Mouse (Mus musculus): ENCODE results near the gene Ccdc155.

The Ccdc155 gene

DNA sequence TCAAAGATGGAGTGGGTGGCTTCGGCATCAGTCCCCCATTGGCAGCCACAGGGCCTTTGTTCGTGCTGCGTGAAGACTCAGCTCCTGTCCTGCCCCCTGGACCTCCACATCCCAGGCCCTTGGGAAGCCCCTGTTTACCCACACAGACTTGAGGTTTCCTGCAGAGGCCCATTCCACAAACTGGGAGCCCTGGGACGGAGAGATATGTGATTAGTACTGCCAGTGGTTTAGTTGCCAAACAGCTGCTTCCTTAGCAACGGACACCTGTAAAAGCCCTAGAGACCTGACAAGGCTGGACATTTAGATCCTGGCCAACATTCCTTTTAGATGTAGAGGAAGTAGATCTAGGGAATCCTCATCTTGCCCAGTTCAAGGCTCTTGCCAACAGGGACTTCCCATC is 62.8 kb downstream of the Ccdc155 start:
- DNase-seq: peak in 1 of 2 experiments; percentile 1

DNA sequence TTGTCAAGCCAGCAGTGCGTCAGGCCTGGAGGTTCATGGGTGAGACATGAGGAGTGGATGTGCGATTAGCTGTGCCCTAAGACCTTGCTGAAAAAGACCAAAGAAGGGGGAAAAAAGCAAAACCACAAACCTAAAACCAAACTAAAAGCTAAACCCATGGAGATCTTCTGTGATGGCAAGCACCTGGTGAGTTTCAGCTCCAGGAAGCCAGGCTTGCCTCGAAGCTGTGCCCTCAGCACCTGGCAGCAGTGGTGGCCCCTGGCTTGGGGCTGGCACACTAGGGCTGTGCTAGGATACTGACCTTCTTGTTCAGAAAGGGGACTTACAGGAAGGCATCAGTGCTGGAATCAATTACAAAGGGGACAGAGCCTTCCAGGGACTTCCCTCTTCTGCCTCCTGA is 63.4 kb downstream of the Ccdc155 start:
- DNase-seq: peak in 1 of 2 experiments; percentile 5

DNA sequence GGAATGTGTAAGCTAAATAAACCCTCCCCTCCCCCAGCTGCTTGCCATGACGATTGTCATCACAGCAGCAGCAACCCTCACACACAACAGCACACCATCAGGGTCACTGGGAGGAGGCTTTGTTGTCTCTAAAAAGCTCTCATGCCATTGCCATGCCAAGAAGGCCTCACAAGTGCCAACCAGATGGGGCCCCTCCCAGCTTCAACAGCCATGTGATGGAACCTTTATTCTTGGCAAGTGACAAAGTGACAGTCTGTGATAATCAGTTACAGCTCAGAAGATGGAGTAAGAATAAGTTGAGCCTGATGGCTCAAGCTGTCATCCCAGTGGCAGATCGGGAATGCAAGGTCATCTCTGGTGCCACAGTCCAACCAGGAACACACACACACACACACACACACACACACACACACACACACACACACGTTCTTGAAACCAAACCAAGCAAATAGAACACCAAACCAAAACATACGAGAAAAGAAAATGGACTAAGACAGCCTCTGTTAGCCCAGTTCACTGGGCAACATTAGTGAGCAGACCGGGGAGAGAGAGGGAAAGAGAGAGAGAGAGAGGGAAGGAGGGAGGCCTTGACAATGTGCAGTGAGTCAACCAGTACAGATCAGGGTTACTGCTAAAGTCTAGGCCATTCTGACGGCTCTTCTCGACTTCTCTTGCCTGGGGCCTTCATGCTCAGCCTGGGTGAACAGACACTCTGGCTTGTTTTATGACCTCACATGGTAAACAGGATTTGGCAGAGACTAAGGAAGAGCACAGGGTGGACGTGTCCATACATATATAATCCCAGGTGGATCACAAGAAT is 64.6 kb downstream of the Ccdc155 start:
- peak in 1 of 2 experiments; percentile 9 for DNase-seq

DNA sequence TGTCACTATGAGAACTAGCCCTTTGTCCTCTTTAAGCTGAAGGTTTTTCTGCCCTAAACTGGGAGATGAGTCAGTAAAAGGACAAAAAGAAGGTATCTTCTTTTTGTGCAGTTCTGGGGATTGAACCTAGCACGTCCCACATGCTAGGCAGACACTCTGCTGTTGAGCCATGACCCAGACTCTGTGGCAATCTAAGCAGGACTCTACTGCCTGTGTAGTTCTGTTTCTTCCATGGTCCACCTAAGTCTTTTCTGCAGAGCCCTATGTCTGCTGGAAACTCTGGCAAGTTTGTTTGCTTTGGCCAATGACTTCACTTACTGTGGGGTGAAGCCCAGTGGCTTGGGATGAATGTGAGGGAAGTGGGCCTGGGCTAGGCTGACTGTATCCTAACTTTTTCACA is 66.3 kb downstream of the Ccdc155 start:
- no peak for DNase-seq

DNA sequence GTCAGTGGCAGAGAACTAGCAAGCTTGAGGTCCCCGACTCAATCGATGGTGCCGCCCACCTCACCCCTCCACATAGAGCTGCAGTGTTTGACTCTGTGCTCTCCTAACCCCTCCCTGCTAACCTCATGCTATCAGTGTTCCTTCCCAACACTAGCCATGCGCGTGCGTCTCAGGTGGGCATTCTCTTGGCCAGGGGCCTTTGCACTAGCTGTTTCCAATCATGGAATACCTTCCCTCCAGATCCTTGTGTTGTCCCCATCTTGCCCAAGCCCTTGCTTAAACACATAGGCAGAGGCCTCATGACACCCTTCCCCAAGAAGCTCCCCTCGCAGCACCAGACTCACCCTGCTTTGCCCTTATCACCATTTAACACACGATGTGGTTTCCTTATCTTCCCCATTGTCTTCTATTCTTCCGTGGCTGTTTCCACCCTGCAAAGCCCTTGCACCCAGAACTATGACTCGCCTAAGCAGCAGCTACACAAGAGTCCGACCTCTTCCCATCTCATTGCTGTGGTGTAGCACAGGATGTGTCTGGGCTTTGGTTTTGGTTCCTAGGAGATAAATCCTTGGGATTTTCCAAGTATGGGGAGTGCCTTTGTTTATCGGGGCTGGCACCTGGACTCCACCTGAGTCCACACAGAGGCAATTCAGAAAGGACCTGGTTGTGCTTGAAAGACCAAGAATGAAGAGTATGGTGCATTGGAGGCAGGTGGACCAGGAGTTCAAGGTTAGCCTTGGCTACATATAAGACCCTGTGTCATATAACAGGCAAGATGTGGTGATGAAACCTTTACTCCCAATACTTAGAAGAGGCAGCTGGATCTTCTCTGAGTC is 67.3 kb downstream of the Ccdc155 start:
- DNase-seq: peak in 1 of 2 experiments; percentile 11

DNA sequence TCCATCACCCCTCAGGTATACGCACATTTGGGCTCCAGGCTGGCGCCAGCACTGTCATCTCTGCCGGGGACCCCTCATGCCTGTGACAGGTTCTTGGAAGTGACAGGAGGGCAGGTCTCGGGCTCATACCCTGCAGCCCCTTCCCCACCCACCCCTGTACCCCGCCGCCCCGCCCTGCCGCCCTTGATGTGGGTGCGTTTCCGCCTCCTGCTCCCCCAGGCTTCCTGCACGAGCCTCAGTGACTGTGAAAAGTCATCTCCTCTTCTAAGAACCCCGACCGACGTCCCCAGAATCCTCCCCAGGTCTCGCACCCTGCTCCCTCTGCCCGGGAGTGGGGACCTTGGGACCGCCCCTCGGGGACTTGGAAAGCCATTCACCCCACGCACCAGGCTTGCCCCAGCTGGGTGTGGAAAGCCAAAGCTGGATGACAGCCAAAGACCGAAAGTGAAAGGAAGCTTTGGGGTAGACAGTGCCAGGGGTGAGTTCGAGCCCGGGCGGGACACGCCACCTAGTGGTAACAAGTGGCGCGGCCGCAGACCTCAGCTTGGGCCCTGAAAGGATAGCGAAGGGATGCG is 68.6 kb downstream of the Ccdc155 start, which contains the start of the genes Gm45713 and Flt3l:
Gene Gm45713, minus strand, starts transcription at position 239 of the 575 bp plus-strand sequence.
Gene Flt3l, minus strand, starts transcription at position 440 of the 575 bp plus-strand sequence.
- peak; percentile 93 to 94 for DNase-seq

DNA sequence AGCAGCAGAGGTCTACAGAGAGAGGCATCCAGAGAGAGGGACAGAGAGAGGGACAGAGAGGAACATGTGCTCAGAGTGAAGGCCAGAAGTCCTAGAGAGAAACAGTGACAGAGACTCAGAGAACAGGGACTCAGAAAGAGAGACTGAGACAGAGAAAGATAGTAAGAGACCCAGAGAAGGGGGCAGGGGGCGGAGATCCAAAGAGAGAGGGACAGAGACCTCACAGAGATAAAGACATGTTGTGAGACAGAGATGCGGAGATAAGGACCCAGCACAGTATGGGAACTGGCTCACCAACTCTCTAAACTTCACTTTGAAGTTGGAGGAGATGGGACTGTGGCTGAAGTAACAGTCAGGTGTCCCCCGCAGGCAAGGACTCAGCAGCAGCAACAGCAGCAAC is 69.3 kb downstream of the Ccdc155 start:
- no peak for DNase-seq

DNA sequence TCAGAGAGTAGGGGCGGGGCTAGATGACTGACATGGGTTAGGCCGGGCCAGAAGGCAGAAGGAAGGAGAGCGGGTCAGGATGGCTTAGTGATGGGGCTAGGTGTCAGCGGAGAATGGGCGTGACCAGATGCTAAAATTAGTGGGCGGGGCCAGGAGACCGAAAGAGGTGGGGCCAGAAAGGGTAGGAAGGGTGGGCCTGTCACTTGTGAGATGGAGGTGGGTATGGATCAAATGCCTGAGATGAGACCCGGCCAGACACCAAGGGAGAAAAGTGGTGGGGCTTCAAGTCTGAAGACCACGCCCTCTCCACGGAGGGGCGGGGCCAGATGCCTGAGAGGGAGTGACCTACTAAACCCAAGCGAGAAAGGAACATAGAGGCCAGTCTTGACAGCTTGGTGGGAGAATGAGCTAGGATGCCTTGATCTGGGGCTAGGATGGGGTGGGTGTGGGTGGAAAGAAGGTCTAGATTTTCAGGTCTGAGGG is 70.1 kb downstream of the Ccdc155 start:
- DNase-seq: peak in 1 of 2 experiments; percentile 36

Measured in cerebellum, postnatal 25 days (tissue).